Mouse (Mus musculus): ENCODE results near the gene Akain1.

GRCm38 (mm10) chr17:69498913-69499312, 59.8 kb downstream of the Akain1 start:
- TF ChIP-seq CTCF (IDR thresholded peaks at IDR 0.05; ENCODE audit: low read depth) = no peak
- no peak for TF ChIP-seq EP300 (IDR thresholded peaks at IDR 0.05; ENCODE audit: low read depth)

Measured in heart, postnatal 0 days (tissue).